Mouse (Mus musculus) kidney, postnatal 0 days (tissue): ENCODE measurements around the gene Mrgprg. TPM values are rescaled to one million over a fixed set of nuclear protein-coding genes. Genes with fewer than 3 reads are reported as not detected.

Source experiments
- ATAC-seq: fragments of 200-750 bp; cut with Nextera tagmentation; replicated peaks from 2 replicates; pipeline ENCODE4 v1.8.0; 2017; ENCODE audit warnings: low read depth, moderate number of reproducible peaks, moderate TSS enrichment, moderate library complexity; ENCODE audit not compliant: low FRiP score
- DNase-seq: peaks from one replicate; pipeline ENCODE4 v3.0.0-alpha.2; 2016; ENCODE audit warnings: low spot score
- H3K27ac ChIP-seq: fragments of 300-500 bp; sonication (generic); 2 replicates; pipeline ENCODE4 v1.5.1; 2014; ENCODE audit warnings: mild to moderate bottlenecking
- H3K27me3 ChIP-seq: fragments of 300-500 bp; sonication (generic); 2 replicates; pipeline ENCODE4 v1.6.1; 2014; ENCODE audit warnings: low read length, mixed read lengths; ENCODE audit not compliant: insufficient read depth
- H3K36me3 ChIP-seq: fragments of 300-500 bp; sonication (generic); 2 replicates; pipeline ENCODE4 v1.6.1; 2014; ENCODE audit warnings: low read length, mixed read lengths; ENCODE audit not compliant: insufficient read depth
- H3K4me1 ChIP-seq: fragments of 300-500 bp; sonication (generic); replicated peaks from 2 replicates; pipeline ENCODE4 v1.6.1; 2014; ENCODE audit warnings: antibody characterized with exemption, low read length, mixed read lengths; ENCODE audit not compliant: insufficient read depth
- H3K4me2 ChIP-seq: fragments of 300-500 bp; sonication (generic); 2 replicates; pipeline ENCODE4 v1.6.1; 2014; ENCODE audit warnings: mild to moderate bottlenecking, low read length, moderate library complexity, mixed read lengths
- H3K4me3 ChIP-seq: fragments of 300-500 bp; sonication (generic); replicated peaks from 2 replicates; pipeline ENCODE4 v1.5.1; 2014; ENCODE audit warnings: low read depth, low read length
- H3K9ac ChIP-seq: fragments of 300-500 bp; sonication (generic); 2 replicates; pipeline ENCODE4 v1.6.1; 2014; ENCODE audit warnings: low read depth, low read length
- H3K9me3 ChIP-seq: fragments of 300-500 bp; sonication (generic); replicated peaks from 2 replicates; pipeline ENCODE4 v1.6.1; 2016; ENCODE audit warnings: low read length, inconsistent platforms, mixed read lengths
- CTCF ChIP-seq: IDR thresholded peaks from 2 replicates; pipeline ENCODE4 v1.5.1; 2016; ENCODE audit warnings: antibody characterized with exemption, low read depth, mild to moderate bottlenecking, moderate library complexity
- WGBS: fragments of 180-500 bp; shearing (Covaris S2); extraction: QIAGEN DNeasy Blood & Tissue Kit; methylation state at CpG from one replicate; pipeline ENCODE4 v1.1.7; 2014; 5-methylcytosine and 5-hydroxymethylcytosine counted together
- microRNA-seq: library from miRNA; unstranded; fragments of <30 nt; microRNA quantifications from one replicate; pipeline ENCODE4, GENCODE M21; 2016
- polyA plus RNA-seq: library from polyadenylated mRNA; unstranded; fragments of >200 nt; fragmentation: Nextera tagmentation; extraction: Ambion mirVana; gene quantifications from 2 replicates; pipeline ENCODE4 v1.2.1, GENCODE M21; 2015

The Mrgprg gene
- polyA plus RNA-seq, 1 experiment from 2014 or later, result not detected

DNA sequence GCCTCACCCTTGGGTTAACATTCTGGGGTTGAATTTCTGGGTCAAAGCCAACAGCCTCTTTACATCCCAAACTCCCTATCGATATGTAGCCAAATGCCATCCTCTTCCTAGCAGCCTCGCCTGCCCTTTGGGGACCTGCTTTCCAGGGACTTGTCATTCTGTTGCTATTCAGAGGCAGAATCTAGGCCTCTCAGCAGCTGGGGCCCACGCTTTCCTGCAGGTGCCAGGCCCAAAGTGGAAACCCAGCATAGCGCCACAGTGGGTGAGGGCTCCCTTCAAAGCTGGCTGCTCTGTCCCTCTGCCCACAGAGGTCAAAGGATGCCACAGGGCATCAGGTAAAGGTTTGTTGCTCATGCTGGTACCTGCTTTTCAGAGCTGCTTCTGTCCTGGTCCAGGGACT is 33.0 kb downstream of the Mrgprg start:
- no peak overlapping the region for H3K4me3 ChIP-seq
- H3K36me3 ChIP-seq, result 0 out of 2 replicates have a peak, but pooled peaks cover 5% of the 10 kb centered on the region
- no peak for DNase-seq
- no peak for TF ChIP-seq CTCF
- H3K9me3 ChIP-seq, result no peaks in the 10 kb centered on the region
- no peak for ATAC-seq
- H3K27me3 ChIP-seq, result no peaks in the 10 kb centered on the region
- H3K27ac ChIP-seq, result no peak overlapping the region
- peaks cover 15% of the 10 kb centered on the region; the same call in 1 of the 2 replicates for H3K4me1 ChIP-seq
- 91% methylated on average over 4 of the region's 4 CpGs for WGBS
- no peak overlapping the region for H3K4me2 ChIP-seq
- no peak overlapping the region for H3K9ac ChIP-seq

DNA sequence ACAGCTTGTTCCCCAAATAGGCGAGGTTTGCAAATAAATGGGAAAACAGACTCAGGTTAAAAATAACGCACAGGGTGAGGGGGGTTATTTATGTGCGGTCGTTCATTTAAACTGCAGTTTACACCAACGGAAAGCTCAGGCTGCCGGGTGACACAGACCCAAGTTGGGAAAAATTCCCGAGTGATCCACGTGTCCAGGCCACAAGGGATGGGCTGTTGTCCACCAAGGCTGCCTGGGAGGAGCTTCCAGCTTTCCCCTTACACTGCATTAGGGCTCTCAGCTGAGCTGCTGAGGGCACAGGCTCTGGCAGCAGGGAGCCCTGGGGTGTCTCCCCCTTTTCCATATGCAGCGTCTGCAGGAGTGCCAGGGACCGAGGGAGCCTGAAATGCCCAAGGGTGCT is 36.9 kb downstream of the Mrgprg start:
- no peak for TF ChIP-seq CTCF
- H3K9me3 ChIP-seq, result no peaks in the 10 kb centered on the region
- peaks cover 5% of the 10 kb centered on the region; the same call in 1 of the 2 replicates for H3K4me1 ChIP-seq
- DNase-seq (peak; percentile 64), ATAC-seq (no peak; the same call in 1 of the 2 replicates)
- WGBS, result 45% methylated on average over 10 of the region's 10 CpGs
- H3K4me3 ChIP-seq, result no peak overlapping the region
- H3K36me3 ChIP-seq, result 0 out of 2 replicates have a peak, but pooled peaks cover 12% of the 10 kb centered on the region
- 0 out of 2 replicates have a peak overlapping the region, but pooled peaks have one; percentile 6 for H3K4me2 ChIP-seq
- peak overlapping the region; percentile 52; the same call in 1 of the 2 replicates for H3K27ac ChIP-seq
- no peaks in the 10 kb centered on the region for H3K27me3 ChIP-seq
- no peak overlapping the region for H3K9ac ChIP-seq

GRCm38 (mm10) chr7:143726396-143726795 is 40.4 kb downstream of the Mrgprg start:
- WGBS, result 81% methylated on average over 4 of the region's 4 CpGs
- Histone ChIP-seq H3K27me3 (no peaks in the 10 kb centered on the region), H3K9ac (no peak overlapping the region), H3K4me3 (no peak overlapping the region), H3K36me3 (0 out of 2 replicates have a peak, but pooled peaks cover 7% of the 10 kb centered on the region), H3K9me3 (no peaks in the 10 kb centered on the region), H3K27ac (no peak overlapping the region), H3K4me2 (no peak overlapping the region), H3K4me1 (peaks cover 5% of the 10 kb centered on the region; the same call in 1 of the 2 replicates)
- DNase-seq (no peak), ATAC-seq (no peak)
- TF ChIP-seq CTCF, result peak; percentile 14; the same call in 1 of the 2 replicates

- ATAC-seq (peak; percentile 71; the same call in 1 of the 2 replicates), DNase-seq (peak; percentile 9)
- Histone ChIP-seq H3K4me1 (0 out of 2 replicates have a peak, but pooled peaks cover 2% of the 10 kb centered on the region), H3K9me3 (no peaks in the 10 kb centered on the region), H3K27me3 (no peaks in the 10 kb centered on the region), H3K4me3 (no peak overlapping the region), H3K9ac (no peak overlapping the region), H3K36me3 (0 out of 2 replicates have a peak, but pooled peaks cover 7% of the 10 kb centered on the region), H3K27ac (no peak overlapping the region; the same call in 1 of the 2 replicates), H3K4me2 (no peak overlapping the region)
- TF ChIP-seq CTCF, result no peak
- WGBS, result 80% methylated on average over 4 of the region's 4 CpGs
Measured at GRCm38 (mm10) chr7:143723841-143724240, 43.0 kb downstream of the Mrgprg start.

DNA sequence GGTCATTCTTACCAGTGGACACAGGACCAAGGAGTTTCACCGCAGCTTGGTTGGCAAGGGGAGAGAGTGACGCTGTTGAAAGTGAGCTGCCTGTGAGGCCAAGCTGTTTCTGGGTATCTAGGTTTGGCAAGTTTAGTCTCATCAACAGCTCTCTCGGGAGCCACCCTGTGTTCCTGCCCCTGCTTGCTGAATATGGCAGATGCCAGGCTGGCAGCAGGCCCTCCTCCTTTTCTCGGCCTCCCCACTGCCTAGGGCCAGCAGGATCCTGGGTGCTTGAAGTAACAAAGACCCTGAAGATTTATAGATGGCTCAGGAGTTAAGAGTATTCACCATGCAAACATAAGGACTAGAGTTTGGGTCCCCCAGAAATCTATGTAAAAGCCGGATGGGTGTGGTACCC is 44.1 kb downstream of the Mrgprg start:
- Histone ChIP-seq H3K27ac (no peak overlapping the region), H3K9me3 (no peaks in the 10 kb centered on the region), H3K4me3 (no peak overlapping the region), H3K27me3 (no peaks in the 10 kb centered on the region), H3K4me2 (no peak overlapping the region), H3K9ac (no peak overlapping the region), H3K36me3 (0 out of 2 replicates have a peak, but pooled peaks cover 7% of the 10 kb centered on the region), H3K4me1 (peaks cover 7% of the 10 kb centered on the region)
- ATAC-seq (no peak), DNase-seq (no peak)
- no peak for TF ChIP-seq CTCF
- WGBS, result 88% methylated on average over 5 of the region's 5 CpGs

DNA sequence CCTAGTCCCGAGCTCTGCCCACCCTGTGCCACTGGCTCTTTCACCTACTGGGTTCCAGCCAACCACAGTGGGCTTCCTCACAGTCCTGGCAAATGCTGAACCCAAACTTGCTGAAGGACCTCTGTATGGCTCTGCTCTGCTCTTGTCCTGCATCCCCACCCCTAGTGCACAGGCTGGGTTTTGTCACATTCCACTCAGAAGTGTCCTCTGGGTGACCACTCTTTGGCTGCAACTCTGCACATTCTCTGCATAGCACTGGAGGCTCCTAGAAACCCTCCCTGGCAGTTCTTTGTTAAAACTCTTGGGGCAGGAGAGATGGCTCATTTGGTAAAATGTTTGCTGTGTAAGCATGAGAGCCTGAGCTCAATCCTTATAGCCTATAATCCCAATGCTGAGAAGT is 49.0 kb downstream of the Mrgprg start:
- H3K9me3 ChIP-seq, result no peaks in the 10 kb centered on the region
- 0 out of 2 replicates have a peak, but pooled peaks have one; percentile 24 for TF ChIP-seq CTCF
- 69% methylated on average over 1 of the region's 1 CpGs for WGBS
- DNase-seq, result peak; percentile 88
- H3K9ac ChIP-seq, result no peak overlapping the region
- ATAC-seq, result peak; percentile 74; the same call in 1 of the 2 replicates
- no peak overlapping the region; the same call in 1 of the 2 replicates for H3K27ac ChIP-seq
- peaks cover 15% of the 10 kb centered on the region for H3K4me1 ChIP-seq
- no peak overlapping the region for H3K4me2 ChIP-seq
- H3K4me3 ChIP-seq, result no peak overlapping the region
- H3K27me3 ChIP-seq, result no peaks in the 10 kb centered on the region
- H3K36me3 ChIP-seq, result peaks cover 13% of the 10 kb centered on the region

Small RNAs within 50 kb of the gene (microRNA-seq; reads per million reads assigned to microRNA genes)
- gene Gm22064, result not detected

Other genes with a start within 250 kb of the Mrgprg start
- 156 and 178 TPM in 2 replicates for gene Nap1l4, start 217.9 kb downstream of the Mrgprg start, polyA plus RNA-seq
- gene Cars, start 166.9 kb downstream of the Mrgprg start, polyA plus RNA-seq, result 34.7 and 42.2 TPM in 2 replicates
- 1.1 and 1.2 TPM in 2 replicates for gene Tnfrsf26, start 138.3 kb downstream of the Mrgprg start, polyA plus RNA-seq
- 9.6 and 11.1 TPM in 2 replicates for gene Tnfrsf22, start 117.3 kb downstream of the Mrgprg start, polyA plus RNA-seq
- gene Tnfrsf23, start 81.1 kb downstream of the Mrgprg start, polyA plus RNA-seq, result 1.9 and 2.2 TPM in 2 replicates
- 29.0 and 30.4 TPM in 2 replicates for gene Osbpl5, start 10.0 kb downstream of the Mrgprg start, polyA plus RNA-seq
- gene Mrgpre, start 17.5 kb upstream of the Mrgprg start, polyA plus RNA-seq, result 1.2 TPM in 2 replicates
- gene Nadsyn1, start 55.9 kb upstream of the Mrgprg start, polyA plus RNA-seq, result 9.4 and 11.1 TPM in 2 replicates
- 28.8 and 30.4 TPM in 2 replicates for gene Dhcr7, start 56.2 kb upstream of the Mrgprg start, polyA plus RNA-seq
- not detected in 2 replicates for gene Gm498, start 99.8 kb upstream of the Mrgprg start, polyA plus RNA-seq
- gene Shank2, start 234.9 kb upstream of the Mrgprg start, polyA plus RNA-seq, result 2.6 and 3.0 TPM in 2 replicates